Mouse (Mus musculus) adrenal gland, adult 2 months (tissue): Measurements from ENCODE around the gene Ubap2l. TPM values are rescaled to one million over a fixed set of nuclear protein-coding genes. Genes with fewer than 3 reads are reported as not detected.

Experiments
- DNase-seq: peaks from one replicate; pipeline ENCODE4 v3.0.0; 2021
- microRNA-seq, 2 experiments: library from miRNA; unstranded; fragments of <30 nt; microRNA quantifications; one replicate each; pipeline ENCODE4 v1.2.0; 2021
- polyA plus RNA-seq: library from polyadenylated mRNA; depleted of rRNA; stranded (reverse); fragments of >200 nt; gene quantifications from 2 replicates; pipeline ENCODE4 v1.2.3, GENCODE M21; 2012; rRNA removed
- total RNA-seq, 2 experiments: library from RNA; stranded (reverse); gene quantifications; 2 replicates each; pipeline ENCODE4 v1.2.3; 2021

The Ubap2l gene
- total and polyA plus RNA-seq, 3 experiments: 103 to 181 (median 148) TPM

- DNase-seq: no peak
These were observed 85.5 kb downstream of the Ubap2l start for GRCm38 (mm10) chr3:89966946-89967345.

GRCm38 (mm10) chr3:89965972-89966371, 86.5 kb downstream of the Ubap2l start:
- DNase-seq: no peak

- DNase-seq: no peak
These were observed 86.9 kb downstream of the Ubap2l start for GRCm38 (mm10) chr3:89965557-89965956.

GRCm38 (mm10) chr3:89963926-89964739, 88.3 kb downstream of the Ubap2l start:
- DNase-seq: peak; percentile 74

- DNase-seq: peak; percentile 71
These were observed 89.1 kb downstream of the Ubap2l start, which contains the start of gene Atp8b2 for GRCm38 (mm10) chr3:89963221-89963763. Gene Atp8b2 (minus strand): TSS chr3:89963508.

- DNase-seq: no peak
These were observed 89.6 kb downstream of the Ubap2l start for GRCm38 (mm10) chr3:89962751-89963220.

- DNase-seq: peak; percentile 43
These were observed 90.2 kb downstream of the Ubap2l start for GRCm38 (mm10) chr3:89962059-89962750.

- DNase-seq: no peak
These were observed 91.0 kb downstream of the Ubap2l start for GRCm38 (mm10) chr3:89961436-89961835.

- DNase-seq: peak; percentile 97
These were observed 92.0 kb downstream of the Ubap2l start for GRCm38 (mm10) chr3:89960469-89960868.

- peak; percentile 17 for DNase-seq
These were observed 93.0 kb downstream of the Ubap2l start for GRCm38 (mm10) chr3:89959435-89959834.

GRCm38 (mm10) chr3:89957880-89958279, 94.5 kb downstream of the Ubap2l start:
- DNase-seq: no peak

GRCm38 (mm10) chr3:89956177-89956971, 96.1 kb downstream of the Ubap2l start:
- no peak for DNase-seq

- peak; percentile 72 for DNase-seq
These were observed 99.0 kb downstream of the Ubap2l start for GRCm38 (mm10) chr3:89953420-89953819.

Small RNA genes lying within 50 kb of the gene (microRNA-seq; reads per million reads assigned to microRNA genes)
- gene Mir190b (14.5 to 14.7 reads per million in 2 experiments), gene Mir7669 (0 to 1.2 reads per million in 2 experiments)

Other genes starting within 250 kb of the Ubap2l start
- 10 to 100 TPM in 1 of 2 experiments, 1 to 10 TPM in 1; 5.8 to 11.3 TPM for gene She, start 221.3 kb downstream of the Ubap2l start, total RNA-seq
- 2.8 and 4.0 TPM in 2 replicates for gene She, start 221.3 kb downstream of the Ubap2l start, polyA plus RNA-seq
- gene Il6ra, start 139.4 kb downstream of the Ubap2l start, total RNA-seq: 10 to 100 TPM in 1 of 2 experiments, 1 to 10 TPM in 1; 7.9 to 11.5 TPM
- gene Il6ra, start 139.4 kb downstream of the Ubap2l start, polyA plus RNA-seq: 5.2 and 5.3 TPM in 2 replicates
- 10 to 100 TPM; 31.9 to 40.1 TPM for gene Atp8b2, start 89.1 kb downstream of the Ubap2l start, total RNA-seq
- gene Atp8b2, start 89.1 kb downstream of the Ubap2l start, polyA plus RNA-seq: 32.5 and 51.2 TPM in 2 replicates
- gene Hax1, start 53.8 kb downstream of the Ubap2l start, total RNA-seq: 100 to 1,000 TPM; 160 to 164 TPM
- 42.8 and 63.1 TPM in 2 replicates for gene Hax1, start 53.8 kb downstream of the Ubap2l start, polyA plus RNA-seq
- 100 to 1,000 TPM in 1 of 2 experiments, 10 to 100 TPM in 1; 80.8 to 100 TPM for gene 4933434E20Rik, start 992 bp downstream of the Ubap2l start, total RNA-seq
- 13.8 and 14.8 TPM in 2 replicates for gene 4933434E20Rik, start 992 bp downstream of the Ubap2l start, polyA plus RNA-seq
- gene Tpm3, start 20.0 kb upstream of the Ubap2l start, total RNA-seq: 100 to 1,000 TPM; 198 to 209 TPM
- 44.8 and 86.7 TPM in 2 replicates for gene Tpm3, start 20.0 kb upstream of the Ubap2l start, polyA plus RNA-seq
- gene Nup210l, start 51.5 kb upstream of the Ubap2l start, total RNA-seq: under 1 TPM; 0.63 to 0.66 TPM
- 0.26 TPM in 2 replicates for gene Nup210l, start 51.5 kb upstream of the Ubap2l start, polyA plus RNA-seq
- gene Rps27, start 161.0 kb upstream of the Ubap2l start, total RNA-seq: 1,000 to 10,000 TPM; 2,025 to 2,159 TPM
- 179 and 206 TPM in 2 replicates for gene Rps27, start 161.0 kb upstream of the Ubap2l start, polyA plus RNA-seq
- gene Rab13, start 161.1 kb upstream of the Ubap2l start, total RNA-seq: 10 to 100 TPM; 24.4 to 33.6 TPM
- 14.3 and 22.0 TPM in 2 replicates for gene Rab13, start 161.1 kb upstream of the Ubap2l start, polyA plus RNA-seq
- 10 to 100 TPM; 57.9 to 69.1 TPM for gene Jtb, start 179.0 kb upstream of the Ubap2l start, total RNA-seq
- 182 and 198 TPM in 2 replicates for gene Jtb, start 179.0 kb upstream of the Ubap2l start, polyA plus RNA-seq
- 1 to 10 TPM in 1 of 2 experiments, under 1 TPM in 1; 0.61 to 1.2 TPM for gene Creb3l4, start 190.9 kb upstream of the Ubap2l start, total RNA-seq
- gene Creb3l4, start 190.9 kb upstream of the Ubap2l start, polyA plus RNA-seq: 0.28 and 0.61 TPM in 2 replicates
- 100 to 1,000 TPM; 124 to 160 TPM for gene Slc39a1, start 195.5 kb upstream of the Ubap2l start, total RNA-seq
- gene Slc39a1, start 195.5 kb upstream of the Ubap2l start, polyA plus RNA-seq: 93.2 and 105 TPM in 2 replicates
- 10 to 100 TPM; 41.5 to 46.5 TPM for gene Crtc2, start 201.5 kb upstream of the Ubap2l start, total RNA-seq
- gene Crtc2, start 201.5 kb upstream of the Ubap2l start, polyA plus RNA-seq: 60.1 and 74.9 TPM in 2 replicates
- gene Dennd4b, start 212.6 kb upstream of the Ubap2l start, total RNA-seq: 1 to 10 TPM; 7.8 to 7.9 TPM
- 27.9 and 28.6 TPM in 2 replicates for gene Dennd4b, start 212.6 kb upstream of the Ubap2l start, polyA plus RNA-seq
- 10 to 100 TPM; 54.8 to 72.5 TPM for gene Gatad2b, start 240.6 kb upstream of the Ubap2l start, total RNA-seq
- gene Gatad2b, start 240.6 kb upstream of the Ubap2l start, polyA plus RNA-seq: 15.0 and 20.1 TPM in 2 replicates